Mouse (Mus musculus): ENCODE measurements around the gene Nubp2. TPM values are rescaled to one million over a fixed set of nuclear protein-coding genes. Genes with fewer than 3 reads are reported as not detected.
A peak's percentile ranks its signal among the peaks of the same experiment; 100 is the strongest.

The Nubp2 gene
- polyA plus RNA-seq, 1 experiment from 2014 or later, result 63.5 TPM

- no peak for ATAC-seq (ENCODE audit: low FRiP score)
- no peak overlapping the region for H3K9ac ChIP-seq
- peaks cover 45% of the 10 kb centered on the region for H3K36me3 ChIP-seq
- no peak overlapping the region for H3K4me2 ChIP-seq (replicated peaks)
- H3K27me3 ChIP-seq, result no peaks in the 10 kb centered on the region
- WGBS, result 88% methylated on average over 13 of the region's 13 CpGs
- peaks cover 31% of the 10 kb centered on the region for H3K4me1 ChIP-seq
- H3K27ac ChIP-seq, result no peak overlapping the region
- no peak overlapping the region for H3K4me3 ChIP-seq
- no peaks in the 10 kb centered on the region for H3K9me3 ChIP-seq (replicated peaks)
Measured at GRCm38 (mm10) chr17:24891321-24891720, 5.2 kb upstream of the Nubp2 start.

GRCm38 (mm10) chr17:24890151-24891092 lies 4.3 kb upstream of the Nubp2 start:
- H3K27ac ChIP-seq, result no peak overlapping the region
- no peak overlapping the region for H3K4me2 ChIP-seq (replicated peaks)
- H3K27me3 ChIP-seq, result no peaks in the 10 kb centered on the region
- WGBS, result 90% methylated on average over 19 of the region's 19 CpGs
- no peak overlapping the region for H3K9ac ChIP-seq
- H3K4me3 ChIP-seq, result no peak overlapping the region
- peaks cover 45% of the 10 kb centered on the region for H3K36me3 ChIP-seq
- peaks cover 26% of the 10 kb centered on the region for H3K4me1 ChIP-seq
- no peak for ATAC-seq (ENCODE audit: low FRiP score)
- no peaks in the 10 kb centered on the region for H3K9me3 ChIP-seq (replicated peaks)

- no peak for ATAC-seq (ENCODE audit: low FRiP score)
- WGBS, result 90% methylated on average over 3 of the region's 3 CpGs
- H3K4me3 ChIP-seq, result no peak overlapping the region
- peaks cover 50% of the 10 kb centered on the region for H3K36me3 ChIP-seq
- H3K4me2 ChIP-seq (replicated peaks), result no peak overlapping the region
- no peaks in the 10 kb centered on the region for H3K27me3 ChIP-seq
- no peak overlapping the region for H3K9ac ChIP-seq
- H3K27ac ChIP-seq, result no peak overlapping the region
- peaks cover 27% of the 10 kb centered on the region for H3K4me1 ChIP-seq
- H3K9me3 ChIP-seq (replicated peaks), result no peaks in the 10 kb centered on the region
Measured at GRCm38 (mm10) chr17:24888862-24889261, 2.7 kb upstream of the Nubp2 start.

GRCm38 (mm10) chr17:24887291-24888080 lies 1.3 kb upstream of the Nubp2 start:
- peak overlapping the region; percentile 83 for H3K4me3 ChIP-seq
- peaks cover 23% of the 10 kb centered on the region for H3K4me1 ChIP-seq
- ATAC-seq (ENCODE audit: low FRiP score), result no peak
- no peaks in the 10 kb centered on the region for H3K9me3 ChIP-seq (replicated peaks)
- H3K27ac ChIP-seq, result no peak overlapping the region
- WGBS, result 67% methylated on average over 18 of the region's 18 CpGs
- no peaks in the 10 kb centered on the region for H3K27me3 ChIP-seq
- peak overlapping the region; percentile 72 for H3K9ac ChIP-seq
- H3K4me2 ChIP-seq (replicated peaks), result peak overlapping the region; percentile 76
- H3K36me3 ChIP-seq, result peaks cover 51% of the 10 kb centered on the region

GRCm38 (mm10) chr17:24886932-24887271 lies 753 bp upstream of the Nubp2 start:
- no peaks in the 10 kb centered on the region for H3K27me3 ChIP-seq
- peaks cover 23% of the 10 kb centered on the region for H3K4me1 ChIP-seq
- H3K4me2 ChIP-seq (replicated peaks), result peak overlapping the region; percentile 76
- H3K4me3 ChIP-seq, result peak overlapping the region; percentile 83
- H3K9ac ChIP-seq, result peak overlapping the region; percentile 72
- WGBS, result under 1% methylated on average over 18 of the region's 18 CpGs
- H3K36me3 ChIP-seq, result peaks cover 50% of the 10 kb centered on the region
- peak; percentile 48 for ATAC-seq (ENCODE audit: low FRiP score)
- no peaks in the 10 kb centered on the region for H3K9me3 ChIP-seq (replicated peaks)
- peak overlapping the region; percentile 77 for H3K27ac ChIP-seq

GRCm38 (mm10) chr17:24885356-24886133 lies 604 bp downstream of the Nubp2 start:
- H3K27me3 ChIP-seq, result no peaks in the 10 kb centered on the region
- H3K27ac ChIP-seq, result no peak overlapping the region
- peak overlapping the region; percentile 78 for H3K4me3 ChIP-seq
- H3K4me1 ChIP-seq, result peaks cover 23% of the 10 kb centered on the region
- no peak for ATAC-seq (ENCODE audit: low FRiP score)
- peaks cover 36% of the 10 kb centered on the region for H3K36me3 ChIP-seq
- WGBS, result 25% methylated on average over 22 of the region's 22 CpGs
- H3K9me3 ChIP-seq (replicated peaks), result no peaks in the 10 kb centered on the region
- peak overlapping the region; percentile 92 for H3K4me2 ChIP-seq (replicated peaks)
- H3K9ac ChIP-seq, result peak overlapping the region; percentile 57

GRCm38 (mm10) chr17:24884391-24884790 lies 1.8 kb downstream of the Nubp2 start:
- Histone ChIP-seq H3K9me3 (replicated peaks) (no peaks in the 10 kb centered on the region), H3K4me1 (peaks cover 23% of the 10 kb centered on the region), H3K9ac (no peak overlapping the region), H3K4me2 (replicated peaks) (no peak overlapping the region), H3K4me3 (0 out of 2 replicates have a peak overlapping the region, but pooled peaks have one; percentile 78), H3K27me3 (no peaks in the 10 kb centered on the region), H3K36me3 (peaks cover 26% of the 10 kb centered on the region; the same call in 1 of the 2 replicates), H3K27ac (no peak overlapping the region)
- ATAC-seq (ENCODE audit: low FRiP score), result no peak
- 91% methylated on average over 6 of the region's 6 CpGs for WGBS

- Histone ChIP-seq H3K27ac (no peak overlapping the region), H3K27me3 (no peaks in the 10 kb centered on the region), H3K36me3 (peaks cover 23% of the 10 kb centered on the region; the same call in 1 of the 2 replicates), H3K4me2 (replicated peaks) (no peak overlapping the region), H3K9ac (no peak overlapping the region), H3K4me3 (no peak overlapping the region), H3K9me3 (replicated peaks) (no peaks in the 10 kb centered on the region), H3K4me1 (peaks cover 11% of the 10 kb centered on the region)
- no peak for ATAC-seq (ENCODE audit: low FRiP score)
- WGBS, result 52% methylated on average over 7 of the region's 7 CpGs
Measured at GRCm38 (mm10) chr17:24881738-24882440, 4.3 kb downstream of the Nubp2 start.

- H3K27me3 ChIP-seq, result no peaks in the 10 kb centered on the region
- no peak overlapping the region for H3K27ac ChIP-seq
- H3K4me1 ChIP-seq, result no peaks in the 10 kb centered on the region
- no peak overlapping the region for H3K4me2 ChIP-seq (replicated peaks)
- H3K36me3 ChIP-seq, result peaks cover 14% of the 10 kb centered on the region; the same call in 1 of the 2 replicates
- no peak overlapping the region for H3K9ac ChIP-seq
- H3K9me3 ChIP-seq (replicated peaks), result no peaks in the 10 kb centered on the region
- WGBS, result 78% methylated on average over 8 of the region's 8 CpGs
- ATAC-seq (ENCODE audit: low FRiP score), result no peak
- no peak overlapping the region for H3K4me3 ChIP-seq
Measured at GRCm38 (mm10) chr17:24878531-24878930, 7.6 kb downstream of the Nubp2 start.

GRCm38 (mm10) chr17:24878117-24878397 lies 8.1 kb downstream of the Nubp2 start:
- Histone ChIP-seq H3K36me3 (peaks cover 10% of the 10 kb centered on the region; the same call in 1 of the 2 replicates), H3K4me3 (no peak overlapping the region)
- WGBS, result 40% methylated on average over 5 of the region's 5 CpGs

GRCm38 (mm10) chr17:24877336-24878116 lies 8.6 kb downstream of the Nubp2 start:
- peaks cover 5% of the 10 kb centered on the region; the same call in 1 of the 2 replicates for H3K36me3 ChIP-seq
- H3K9ac ChIP-seq, result 0 out of 2 replicates have a peak overlapping the region, but pooled peaks have one; percentile 27
- 55% methylated on average over 10 of the region's 10 CpGs for WGBS
- H3K9me3 ChIP-seq (replicated peaks), result no peaks in the 10 kb centered on the region
- no peaks in the 10 kb centered on the region for H3K4me1 ChIP-seq
- no peak for ATAC-seq (ENCODE audit: low FRiP score)
- no peaks in the 10 kb centered on the region for H3K27me3 ChIP-seq
- H3K4me3 ChIP-seq, result no peak overlapping the region
- H3K27ac ChIP-seq, result no peak overlapping the region
- no peak overlapping the region for H3K4me2 ChIP-seq (replicated peaks)

More at GRCm38 (mm10) chr17:24878117-24878397, 8.1 kb downstream of the Nubp2 start:
- H3K4me1 ChIP-seq, result no peaks in the 10 kb centered on the region
- no peak overlapping the region for H3K27ac ChIP-seq
- no peak overlapping the region for H3K9ac ChIP-seq
- no peaks in the 10 kb centered on the region for H3K9me3 ChIP-seq (replicated peaks)
- no peak overlapping the region for H3K4me2 ChIP-seq (replicated peaks)
- no peaks in the 10 kb centered on the region for H3K27me3 ChIP-seq
- ATAC-seq (ENCODE audit: low FRiP score), result no peak

Data from hindbrain, embryonic 12.5 days (tissue).